23 mouse cellular contexts compared by ENCODE assay signal in the genomic region with DNA sequence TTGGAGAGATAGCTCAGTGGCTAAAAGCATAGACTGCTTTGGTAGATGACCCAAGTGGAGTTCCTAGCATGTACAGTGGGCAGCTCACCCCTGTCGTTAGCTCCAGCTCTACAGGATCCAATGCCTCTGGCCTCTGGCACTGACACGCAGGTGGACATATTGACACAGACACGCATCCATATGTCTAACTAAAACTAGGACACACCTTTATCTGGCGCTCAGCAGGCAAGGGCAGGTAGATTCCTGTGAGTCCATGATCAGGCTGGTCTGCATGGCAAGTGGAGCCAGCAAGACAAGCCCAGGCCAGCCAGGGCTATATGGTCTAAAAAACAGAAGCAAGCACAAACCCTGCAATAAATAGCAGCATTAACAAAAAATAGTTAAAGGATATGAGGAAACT.
DNase-seq lines count a peak whose midpoint lies in the region; ATAC-seq lines count a peak whose summit lies in the region.
"Had no signal": no experiment of that assay in that cellular context is flagged by ENCODE, and none has a peak within 500 bp of the region (broad histone marks: within the 10 kb centered on the region; RNA-seq: fewer than 3 reads in every experiment).

No protein-coding gene starts in this region.

- H3K27ac ChIP-seq in hindbrain, embryonic 11.5 days (ENCODE audit: low read depth, low read length), result no peak overlapping the region
- H3K27ac ChIP-seq: embryonic facial prominence, embryonic 15.5 days; forebrain, embryonic 10.5 days; heart, adult 2 months; hindbrain, embryonic 10.5 days; hindbrain, embryonic 15.5 days had no signal

- H3K9ac ChIP-seq in hindbrain, embryonic 11.5 days (ENCODE audit: low read depth, low read length), result no peak overlapping the region
- H3K9ac ChIP-seq: embryonic facial prominence, embryonic 15.5 days; heart, embryonic 12.5 days; hindbrain, embryonic 15.5 days had no signal

- no peaks in the 10 kb centered on the region for H3K27me3 ChIP-seq in hindbrain, embryonic 11.5 days (ENCODE audit: control insufficient read depth, insufficient read depth, low read length)
- H3K27me3 ChIP-seq: CH12.LX; embryonic facial prominence, embryonic 15.5 days; heart, embryonic 12.5 days; hindbrain, embryonic 15.5 days; Patski had no signal

- H3K4me3 ChIP-seq in hindbrain, embryonic 11.5 days (ENCODE audit: low read depth, low read length), result no peak overlapping the region
- H3K4me3 ChIP-seq: embryonic facial prominence, embryonic 15.5 days; erythroblast, embryonic 14.5 days; forebrain, embryonic 10.5 days; heart, adult 2 months; heart, embryonic 12.5 days; hindbrain, embryonic 10.5 days; hindbrain, embryonic 15.5 days had no signal

- H3K4me2 ChIP-seq in hindbrain, embryonic 11.5 days (replicated peaks; ENCODE audit: low read depth, low read length), result no peak overlapping the region
- H3K4me2 ChIP-seq: embryonic facial prominence, embryonic 15.5 days; heart, embryonic 12.5 days; hindbrain, embryonic 15.5 days had no signal

- H3K36me3 ChIP-seq in hindbrain, embryonic 11.5 days (ENCODE audit: control insufficient read depth, insufficient read depth, low read length), result no peaks in the 10 kb centered on the region
- H3K36me3 ChIP-seq: embryonic facial prominence, embryonic 15.5 days; forebrain, embryonic 10.5 days; heart, embryonic 12.5 days; hindbrain, embryonic 10.5 days; hindbrain, embryonic 15.5 days had no signal

- H3K9me3 ChIP-seq in hindbrain, embryonic 11.5 days (ENCODE audit: control insufficient read depth, low read length), result no peaks in the 10 kb centered on the region
- H3K9me3 ChIP-seq: embryonic facial prominence, embryonic 15.5 days; forebrain, embryonic 10.5 days; heart, embryonic 12.5 days; hindbrain, embryonic 10.5 days; hindbrain, embryonic 15.5 days had no signal

- peak; percentile 82 for DNase-seq in brain, adult 2 months (ENCODE audit: low read depth, low spot score)
- peak; percentile 87 for DNase-seq in cerebellum, adult 11-12 months
- peak; percentile 90 for DNase-seq in cerebellum, adult 9-10 months
- DNase-seq in cerebellum, postnatal 25 days, result peak; percentile 73 to 76
- DNase-seq in kidney, postnatal 4 days, result no peak
- no peak for DNase-seq in hindbrain, embryonic 11.5 days (ENCODE audit: low spot score)
- DNase-seq in spleen, postnatal 14 days (ENCODE audit: low spot score in 2 of 2), result no peak
- DNase-seq: adrenal gland, adult 2 months; adrenal gland, postnatal 25 days; embryo, embryonic 11 days; gastrocnemius, postnatal 10 days; heart, adult 2 months; kidney, adult 2 months had no signal

- WGBS in hindbrain, embryonic 11.5 days, result 96% methylated on average over 4 of the region's 4 CpGs

- no peaks in the 10 kb centered on the region for H3K4me1 ChIP-seq in hindbrain, embryonic 11.5 days (replicated peaks; ENCODE audit: control insufficient read depth, insufficient read depth, low read length)
- H3K4me1 ChIP-seq: embryonic facial prominence, embryonic 15.5 days; forebrain, embryonic 10.5 days; heart, embryonic 12.5 days; hindbrain, embryonic 10.5 days; hindbrain, embryonic 15.5 days had no signal

- ATAC-seq in hindbrain, embryonic 11.5 days (ENCODE audit: low FRiP score), result no peak
- ATAC-seq: forebrain, embryonic 14.5 days; intestine, embryonic 16.5 days; Patski had no signal

Comparison
In these comparisons a context has a peak if more than half of its experiments do, and no peak if none do; other contexts are left out.
1. DNase-seq: peak in brain, adult 2 months (single experiment), cerebellum, adult 11-12 months (single experiment), cerebellum, adult 9-10 months (single experiment) and cerebellum, postnatal 25 days (2 of 2); none in kidney, postnatal 4 days (0 of 2), hindbrain, embryonic 11.5 days (single experiment) and spleen, postnatal 14 days (0 of 2).